ENCODE assay signal across 9 mouse cellular contexts in genomic region chr4:141134031-141134441, GRCm38 (mm10). TPM values are rescaled to one million over a fixed set of nuclear protein-coding genes. Genes with fewer than 3 reads are reported as not detected.
DNase-seq lines count a peak whose midpoint lies in the region; ATAC-seq lines count a peak whose summit lies in the region.
"Had no signal": no experiment of that assay in that cellular context is flagged by ENCODE, and none has a peak within 500 bp of the region (broad histone marks: within the 10 kb centered on the region; RNA-seq: fewer than 3 reads in every experiment).

No protein-coding gene starts in this region.

- no peak for ATAC-seq in heart, embryonic 13.5 days (ENCODE audit: extremely low read depth, insufficient number of reproducible peaks, low FRiP score, low TSS enrichment)
- peak; percentile 34; the same call in 1 of the 2 replicates for ATAC-seq in intestine, embryonic 15.5 days
- peak; percentile 53 for ATAC-seq in midbrain, embryonic 11.5 days (ENCODE audit: low FRiP score)
- no peak for ATAC-seq in megakaryocyte, adult 5-6 weeks (ENCODE audit: poor library complexity, severe bottlenecking)

- H3K9me3 ChIP-seq in heart, embryonic 13.5 days: no peaks in the 10 kb centered on the region
- no peaks in the 10 kb centered on the region for H3K9me3 ChIP-seq in intestine, embryonic 15.5 days
- H3K9me3 ChIP-seq in midbrain, embryonic 11.5 days (ENCODE audit: control insufficient read depth, low read length): no peaks in the 10 kb centered on the region
- H3K9me3 ChIP-seq: G1E had no signal

- H3K27me3 ChIP-seq in heart, embryonic 13.5 days (replicated peaks): no peaks in the 10 kb centered on the region
- no peaks in the 10 kb centered on the region for H3K27me3 ChIP-seq in intestine, embryonic 15.5 days (replicated peaks)
- no peaks in the 10 kb centered on the region for H3K27me3 ChIP-seq in midbrain, embryonic 11.5 days (ENCODE audit: control insufficient read depth, insufficient read depth, low read length)

- H3K36me3 ChIP-seq in heart, embryonic 13.5 days: 0 out of 2 replicates have a peak, but pooled peaks cover 4% of the 10 kb centered on the region
- no peaks in the 10 kb centered on the region for H3K36me3 ChIP-seq in intestine, embryonic 15.5 days
- no peaks in the 10 kb centered on the region for H3K36me3 ChIP-seq in midbrain, embryonic 11.5 days (ENCODE audit: control insufficient read depth, insufficient read depth, low read length)

- no peak for DNase-seq in heart, adult 9 months (ENCODE audit: low spot score in 2 of 2)
- peak; percentile 50 for DNase-seq in embryo, embryonic 10.5 days (ENCODE audit: low spot score)
- peak; percentile 85 for DNase-seq in midbrain, embryonic 11.5 days (ENCODE audit: low spot score, missing footprints)
- DNase-seq in urinary bladder, postnatal 14 days (ENCODE audit: low spot score): no peak
- no peak for DNase-seq in thymus, postnatal 0 days (ENCODE audit: low spot score)

- WGBS in heart, embryonic 13.5 days: 55% methylated on average over 8 of the region's 8 CpGs
- 45% methylated on average over 8 of the region's 8 CpGs for WGBS in intestine, embryonic 15.5 days
- 8% methylated on average over 8 of the region's 8 CpGs for WGBS in midbrain, embryonic 11.5 days

- H3K4me1 ChIP-seq in heart, embryonic 13.5 days: peaks cover 90% of the 10 kb centered on the region
- H3K4me1 ChIP-seq in intestine, embryonic 15.5 days (replicated peaks): peaks cover 80% of the 10 kb centered on the region
- peaks cover 54% of the 10 kb centered on the region for H3K4me1 ChIP-seq in midbrain, embryonic 11.5 days (ENCODE audit: control insufficient read depth, insufficient read depth, low read length)

- H3K9ac ChIP-seq in heart, embryonic 13.5 days: peak overlapping the region; percentile 58
- H3K9ac ChIP-seq in intestine, embryonic 15.5 days: 0 out of 2 replicates have a peak overlapping the region, but pooled peaks have one; percentile 2
- H3K9ac ChIP-seq in midbrain, embryonic 11.5 days (ENCODE audit: low read length): no peak overlapping the region

- peak overlapping the region; percentile 23; the same call in 1 of the 2 replicates for H3K4me2 ChIP-seq in heart, embryonic 13.5 days
- H3K4me2 ChIP-seq in intestine, embryonic 15.5 days (replicated peaks): peak overlapping the region; percentile 24
- peak overlapping the region; percentile 1; the same call in 1 of the 2 replicates for H3K4me2 ChIP-seq in midbrain, embryonic 11.5 days

- no peak overlapping the region for H3K4me3 ChIP-seq in heart, embryonic 13.5 days
- H3K4me3 ChIP-seq in intestine, embryonic 15.5 days (replicated peaks): no peak overlapping the region
- H3K4me3 ChIP-seq in midbrain, embryonic 11.5 days (ENCODE audit: low read depth, low read length): no peak overlapping the region

- peak overlapping the region; percentile 68 for H3K27ac ChIP-seq in heart, embryonic 13.5 days (replicated peaks)
- H3K27ac ChIP-seq in intestine, embryonic 15.5 days: peak overlapping the region; percentile 48; the same call in 1 of the 2 replicates
- peak overlapping the region; percentile 41 for H3K27ac ChIP-seq in midbrain, embryonic 11.5 days (ENCODE audit: low read depth, low read length)

RNA-seq across cellular contexts. Expression of gene Szrd1, which starts 5.5 kb away (rescaled TPM):
- polyA plus RNA-seq in heart, embryonic 13.5 days (2015; fragmentation: Nextera tagmentation; extraction: Ambion mirVana): 31.3 and 33.8 TPM in 2 replicates
- polyA plus RNA-seq in intestine, embryonic 15.5 days (2015; fragmentation: Nextera tagmentation; extraction: Ambion mirVana): 42.7 and 44.3 TPM in 2 replicates
- polyA plus RNA-seq in midbrain, embryonic 11.5 days (2014; fragmentation: Nextera tagmentation; extraction: Ambion mirVana): 33.9 and 34.5 TPM in 2 replicates
- 32.6 and 35.4 TPM in 2 replicates for polyA plus RNA-seq in thymus, postnatal 0 days (2015; fragmentation: Nextera tagmentation; extraction: Ambion mirVana)
- total RNA-seq in megakaryocyte, adult 5-6 weeks (2015): 45.4 and 46.8 TPM in 2 replicates
- total RNA-seq in megakaryocyte, adult 5-6 weeks (2017): 41.0 and 46.9 TPM in 2 replicates

RNA-seq across cellular contexts. Expression of gene Fbxo42, which starts 13.7 kb away (rescaled TPM):
- polyA plus RNA-seq in heart, embryonic 13.5 days (2015; fragmentation: Nextera tagmentation; extraction: Ambion mirVana): 12.8 and 14.2 TPM in 2 replicates
- polyA plus RNA-seq in intestine, embryonic 15.5 days (2015; fragmentation: Nextera tagmentation; extraction: Ambion mirVana): 17.4 and 18.7 TPM in 2 replicates
- 22.4 and 23.8 TPM in 2 replicates for polyA plus RNA-seq in midbrain, embryonic 11.5 days (2014; fragmentation: Nextera tagmentation; extraction: Ambion mirVana)
- polyA plus RNA-seq in thymus, postnatal 0 days (2015; fragmentation: Nextera tagmentation; extraction: Ambion mirVana): 19.7 and 22.2 TPM in 2 replicates
- 14.1 and 16.3 TPM in 2 replicates for total RNA-seq in megakaryocyte, adult 5-6 weeks (2015)
- total RNA-seq in megakaryocyte, adult 5-6 weeks (2017): 10.0 and 12.6 TPM in 2 replicates

RNA-seq across cellular contexts. Expression of gene Spata21, which starts 45.9 kb away (rescaled TPM):
- not detected in 2 replicates for polyA plus RNA-seq in heart, embryonic 13.5 days (2015; fragmentation: Nextera tagmentation; extraction: Ambion mirVana)
- polyA plus RNA-seq in intestine, embryonic 15.5 days (2015; fragmentation: Nextera tagmentation; extraction: Ambion mirVana): not detected in 2 replicates
- polyA plus RNA-seq in midbrain, embryonic 11.5 days (2014; fragmentation: Nextera tagmentation; extraction: Ambion mirVana): not detected in 2 replicates
- polyA plus RNA-seq in thymus, postnatal 0 days (2015; fragmentation: Nextera tagmentation; extraction: Ambion mirVana): 0.15 and 0.17 TPM in 2 replicates
- total RNA-seq in megakaryocyte, adult 5-6 weeks (2015): not detected in 2 replicates
- not detected in 2 replicates for total RNA-seq in megakaryocyte, adult 5-6 weeks (2017)
- total RNA-seq: G1E had no signal
- polyA plus RNA-seq: G1E had no signal

RNA-seq across cellular contexts. Expression of gene Necap2, which starts 55.9 kb away (rescaled TPM):
- polyA plus RNA-seq in heart, embryonic 13.5 days (2015; fragmentation: Nextera tagmentation; extraction: Ambion mirVana): 39.7 and 43.7 TPM in 2 replicates
- 66.6 and 70.2 TPM in 2 replicates for polyA plus RNA-seq in intestine, embryonic 15.5 days (2015; fragmentation: Nextera tagmentation; extraction: Ambion mirVana)
- 40.0 and 43.5 TPM in 2 replicates for polyA plus RNA-seq in midbrain, embryonic 11.5 days (2014; fragmentation: Nextera tagmentation; extraction: Ambion mirVana)
- polyA plus RNA-seq in thymus, postnatal 0 days (2015; fragmentation: Nextera tagmentation; extraction: Ambion mirVana): 93.7 and 103 TPM in 2 replicates
- 70.2 and 72.2 TPM in 2 replicates for total RNA-seq in megakaryocyte, adult 5-6 weeks (2015)
- total RNA-seq in megakaryocyte, adult 5-6 weeks (2017): 126 and 133 TPM in 2 replicates

Comparison
In these comparisons a context has a peak if more than half of its experiments do, and no peak if none do; other contexts are left out.
1. ATAC-seq: peak in intestine, embryonic 15.5 days (single experiment) and midbrain, embryonic 11.5 days (single experiment); none in heart, embryonic 13.5 days (single experiment) and megakaryocyte, adult 5-6 weeks (single experiment).
2. DNase-seq: peak in embryo, embryonic 10.5 days (single experiment) and midbrain, embryonic 11.5 days (single experiment); none in heart, adult 9 months (0 of 2), urinary bladder, postnatal 14 days (single experiment) and thymus, postnatal 0 days (single experiment).
3. Peak in every context shown above with its lines, with median percentiles within 50 percentile points of each other: H3K27ac ChIP-seq and H3K4me2 ChIP-seq.